Mouse (Mus musculus): ENCODE measurements around the gene Mlf1.

Mlf1 gene

DNA sequence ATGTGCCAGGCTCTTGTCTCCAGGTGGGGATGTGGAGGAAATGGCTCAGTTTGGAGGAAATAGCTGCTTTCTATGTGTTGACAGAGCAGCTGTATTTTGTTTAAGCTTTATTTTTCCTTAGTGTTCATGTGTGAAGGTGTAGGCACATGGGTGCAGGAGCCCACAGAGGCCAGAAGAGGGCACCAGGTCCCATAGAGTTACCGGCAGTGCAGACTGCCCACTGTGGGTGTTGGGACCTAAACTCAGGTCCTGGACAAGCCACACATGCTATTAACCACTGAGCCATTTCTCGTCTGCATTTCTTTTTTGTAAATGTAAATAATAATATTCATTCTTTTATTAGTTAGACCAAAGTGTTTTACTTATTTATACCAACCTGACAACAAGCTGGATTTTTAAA is 73.2 kb downstream of the Mlf1 start:
- no peak for DNase-seq (ENCODE audit: low spot score)
